Mouse (Mus musculus): ENCODE measurements at regions not wholly inside any gene's neighbourhood (a gene's known extent, or its start where the extent isn't known, plus 50 kb on each side); places are given as distances from the start of the nearest gene placed in this dataset.

GRCm38 (mm10) chr12:25553656-25554055 lies 456.7 kb upstream of the Id2 start:
- 79% methylated on average over 1 of the region's 1 CpGs for WGBS
- Histone ChIP-seq H3K4me1 (ENCODE audit: control insufficient read depth, insufficient read depth, low read length) (no peaks in the 10 kb centered on the region; the same call in 1 of the 2 replicates), H3K27ac (no peak overlapping the region), H3K36me3 (ENCODE audit: control insufficient read depth, insufficient read depth, low read length) (no peaks in the 10 kb centered on the region), H3K4me3 (no peak overlapping the region), H3K79me2 (replicated peaks; ENCODE audit: control insufficient read depth, insufficient read depth, low read length) (no peaks in the 10 kb centered on the region), H3K9ac (ENCODE audit: low read depth, low read length) (no peak overlapping the region), H3K27me3 (ENCODE audit: control insufficient read depth, insufficient read depth, low read length) (no peaks in the 10 kb centered on the region)
- intact Hi-C loops (cut with DNase I), result no loop called here
- TF ChIP-seq POLR2A (IDR thresholded peaks at IDR 0.05; ENCODE audit: insufficient read depth, low read depth, low read length), result no peak
- no peak for TF ChIP-seq CTCF (IDR thresholded peaks at IDR 0.05)
- no peak for TF ChIP-seq EP300 (IDR thresholded peaks at IDR 0.05; ENCODE audit: insufficient read depth, low read depth, low read length)
- DNase-seq, result no peak

GRCm38 (mm10) chr12:25549735-25550134 lies 452.8 kb upstream of the Id2 start:
- Histone ChIP-seq H3K27ac (no peak overlapping the region), H3K79me2 (replicated peaks; ENCODE audit: control insufficient read depth, insufficient read depth, low read length) (no peaks in the 10 kb centered on the region), H3K4me1 (ENCODE audit: control insufficient read depth, insufficient read depth, low read length) (no peaks in the 10 kb centered on the region; the same call in 1 of the 2 replicates), H3K4me3 (no peak overlapping the region), H3K36me3 (ENCODE audit: control insufficient read depth, insufficient read depth, low read length) (no peaks in the 10 kb centered on the region), H3K9ac (ENCODE audit: low read depth, low read length) (no peak overlapping the region), H3K27me3 (ENCODE audit: control insufficient read depth, insufficient read depth, low read length) (no peaks in the 10 kb centered on the region)
- TF ChIP-seq CTCF (IDR thresholded peaks at IDR 0.05) (no peak), POLR2A (IDR thresholded peaks at IDR 0.05; ENCODE audit: insufficient read depth, low read depth, low read length) (no peak), EP300 (IDR thresholded peaks at IDR 0.05; ENCODE audit: insufficient read depth, low read depth, low read length) (no peak)
- WGBS, result 78% methylated on average over 3 of the region's 3 CpGs
- no peak for DNase-seq
- intact Hi-C loops (cut with DNase I), result no loop called here

DNA sequence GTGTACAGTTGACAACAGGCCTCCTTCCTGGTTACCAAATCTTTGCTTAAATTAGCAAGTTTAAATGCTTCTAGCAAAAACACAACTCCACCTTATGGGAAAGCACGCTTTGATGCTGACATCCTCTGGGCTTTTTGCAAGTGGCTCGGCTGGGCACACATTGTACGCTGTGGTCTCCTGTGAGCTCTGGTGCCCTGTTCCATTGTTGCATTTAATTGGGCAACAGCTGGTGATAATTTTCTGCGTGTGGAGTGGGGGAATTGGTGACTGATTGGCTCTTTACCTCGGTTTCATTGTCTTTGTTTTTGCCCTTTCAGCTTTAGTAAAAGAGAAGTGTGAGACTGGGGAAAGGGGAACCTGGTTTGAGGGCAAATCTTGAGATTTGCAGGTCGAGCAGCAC lies 447.3 kb upstream of the Id2 start:
- no peak for DNase-seq
- TF ChIP-seq CTCF (IDR thresholded peaks at IDR 0.05), result no peak
- TF ChIP-seq EP300 (IDR thresholded peaks at IDR 0.05; ENCODE audit: insufficient read depth, low read depth, low read length), result no peak
- no peak for TF ChIP-seq POLR2A (IDR thresholded peaks at IDR 0.05; ENCODE audit: insufficient read depth, low read depth, low read length)
- Histone ChIP-seq H3K27ac (no peak overlapping the region), H3K79me2 (replicated peaks; ENCODE audit: control insufficient read depth, insufficient read depth, low read length) (no peaks in the 10 kb centered on the region), H3K4me1 (ENCODE audit: control insufficient read depth, insufficient read depth, low read length) (no peaks in the 10 kb centered on the region), H3K36me3 (ENCODE audit: control insufficient read depth, insufficient read depth, low read length) (no peaks in the 10 kb centered on the region), H3K9ac (ENCODE audit: low read depth, low read length) (no peak overlapping the region), H3K27me3 (ENCODE audit: control insufficient read depth, insufficient read depth, low read length) (no peaks in the 10 kb centered on the region), H3K4me3 (no peak overlapping the region)
- WGBS, result 77% methylated on average over 6 of the region's 6 CpGs
- intact Hi-C loops (cut with DNase I), result no loop called here

- Histone ChIP-seq H3K27ac (no peak overlapping the region), H3K79me2 (replicated peaks; ENCODE audit: control insufficient read depth, insufficient read depth, low read length) (no peaks in the 10 kb centered on the region), H3K27me3 (ENCODE audit: control insufficient read depth, insufficient read depth, low read length) (no peaks in the 10 kb centered on the region), H3K9ac (ENCODE audit: low read depth, low read length) (no peak overlapping the region), H3K4me1 (ENCODE audit: control insufficient read depth, insufficient read depth, low read length) (peaks cover 5% of the 10 kb centered on the region; the same call in 1 of the 2 replicates), H3K4me3 (no peak overlapping the region), H3K36me3 (ENCODE audit: control insufficient read depth, insufficient read depth, low read length) (no peaks in the 10 kb centered on the region)
- DNase-seq, result no peak
- 84% methylated on average over 5 of the region's 5 CpGs for WGBS
- TF ChIP-seq EP300 (IDR thresholded peaks at IDR 0.05; ENCODE audit: insufficient read depth, low read depth, low read length) (no peak), POLR2A (IDR thresholded peaks at IDR 0.05; ENCODE audit: insufficient read depth, low read depth, low read length) (no peak), CTCF (IDR thresholded peaks at IDR 0.05) (no peak)
- intact Hi-C loops (cut with DNase I), result loop anchor here (10.0 kb wide), 1 partner anchor 440 kb away; the partner anchor contains the start of gene Id2
These were observed 437.6 kb upstream of the Id2 start for GRCm38 (mm10) chr12:25534620-25534950.

DNA sequence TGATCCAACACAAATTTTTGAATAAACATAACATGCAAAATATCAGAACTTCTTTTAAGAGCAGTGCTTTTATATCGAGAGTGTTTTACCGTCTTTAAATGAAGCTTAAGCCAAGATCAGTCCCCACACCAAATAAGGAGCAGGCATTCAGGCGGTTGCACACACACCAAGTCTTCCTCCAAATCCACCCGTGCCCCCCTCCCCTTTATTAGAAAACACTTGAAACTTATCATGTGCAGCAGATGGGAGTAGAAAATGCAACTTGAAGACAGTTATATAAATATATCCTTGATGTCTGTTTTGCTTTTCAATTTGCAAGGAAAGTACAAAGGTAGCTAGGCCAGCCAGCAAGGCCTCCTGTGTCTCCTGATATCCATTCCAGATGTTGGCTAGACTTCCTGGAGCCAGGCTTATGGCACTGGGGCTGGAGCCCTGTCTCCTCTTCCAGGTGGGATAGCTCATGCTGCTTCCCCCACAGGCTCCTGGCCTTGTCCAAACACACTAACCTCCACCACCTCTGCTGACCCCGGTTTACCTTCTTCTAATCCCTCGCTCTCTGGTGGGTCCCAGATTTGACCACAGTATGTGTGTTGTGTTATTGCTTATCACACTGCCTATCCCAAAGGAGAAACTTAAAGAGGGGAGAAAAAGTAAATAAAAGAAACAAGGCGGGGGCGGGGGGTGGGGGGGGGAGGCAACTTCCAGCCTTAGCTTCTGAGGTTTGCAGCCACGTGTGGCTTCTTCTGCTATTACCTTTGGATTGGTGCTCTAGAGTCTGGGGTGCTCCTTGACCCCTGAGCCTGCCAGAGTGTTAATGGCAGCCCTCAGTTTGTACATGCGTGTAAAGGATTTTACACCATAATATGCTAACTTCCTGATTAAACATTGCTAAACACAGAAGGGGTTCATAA lies 437.0 kb upstream of the Id2 start:
- peaks cover 5% of the 10 kb centered on the region; the same call in 1 of the 2 replicates for H3K4me1 ChIP-seq (ENCODE audit: control insufficient read depth, insufficient read depth, low read length)
- H3K9ac ChIP-seq (ENCODE audit: low read depth, low read length), result no peak overlapping the region
- no peak for TF ChIP-seq CTCF (IDR thresholded peaks at IDR 0.05)
- TF ChIP-seq POLR2A (IDR thresholded peaks at IDR 0.05; ENCODE audit: insufficient read depth, low read depth, low read length), result no peak
- 0 out of 2 replicates have a peak, but pooled peaks have one; percentile 50 for TF ChIP-seq EP300 (IDR thresholded peaks at IDR 0.05; ENCODE audit: insufficient read depth, low read depth, low read length)
- H3K36me3 ChIP-seq (ENCODE audit: control insufficient read depth, insufficient read depth, low read length), result no peaks in the 10 kb centered on the region
- no peak overlapping the region for H3K4me3 ChIP-seq
- WGBS, result 41% methylated on average over 10 of the region's 10 CpGs
- no peaks in the 10 kb centered on the region for H3K27me3 ChIP-seq (ENCODE audit: control insufficient read depth, insufficient read depth, low read length)
- no peaks in the 10 kb centered on the region for H3K79me2 ChIP-seq (replicated peaks; ENCODE audit: control insufficient read depth, insufficient read depth, low read length)
- H3K27ac ChIP-seq, result no peak overlapping the region; the same call in 1 of the 2 replicates
- intact Hi-C loops (cut with DNase I), result loop anchor here (10.0 kb wide), 1 partner anchor 439 kb away; the partner anchor contains the start of gene Id2
- DNase-seq, result peak; percentile 16 to 31

- intact Hi-C loops (cut with DNase I), result loop anchor here (10.0 kb wide), 1 partner anchor 436 kb away; the partner anchor contains the start of gene Id2
- no peak overlapping the region for H3K27ac ChIP-seq
- no peaks in the 10 kb centered on the region for H3K36me3 ChIP-seq (ENCODE audit: control insufficient read depth, insufficient read depth, low read length)
- WGBS, result 74% methylated on average over 3 of the region's 3 CpGs
- H3K79me2 ChIP-seq (replicated peaks; ENCODE audit: control insufficient read depth, insufficient read depth, low read length), result no peaks in the 10 kb centered on the region
- H3K9ac ChIP-seq (ENCODE audit: low read depth, low read length), result no peak overlapping the region
- no peak overlapping the region for H3K4me3 ChIP-seq
- H3K27me3 ChIP-seq (ENCODE audit: control insufficient read depth, insufficient read depth, low read length), result no peaks in the 10 kb centered on the region
- no peak for DNase-seq
- peaks cover 5% of the 10 kb centered on the region; the same call in 1 of the 2 replicates for H3K4me1 ChIP-seq (ENCODE audit: control insufficient read depth, insufficient read depth, low read length)
- no peak for TF ChIP-seq POLR2A (IDR thresholded peaks at IDR 0.05; ENCODE audit: insufficient read depth, low read depth, low read length)
- no peak for TF ChIP-seq CTCF (IDR thresholded peaks at IDR 0.05)
- TF ChIP-seq EP300 (IDR thresholded peaks at IDR 0.05; ENCODE audit: insufficient read depth, low read depth, low read length), result no peak
These were observed 433.5 kb upstream of the Id2 start for GRCm38 (mm10) chr12:25530483-25530882.
